Mouse (Mus musculus) ES-E14 (cell line): ENCODE results near the gene Dpf2. TPM values are rescaled to one million over a fixed set of nuclear protein-coding genes. Genes with fewer than 3 reads are reported as not detected.

ENCODE experiments used
- DNase-seq: peaks from one replicate; pipeline ENCODE4 v3.0.0-alpha.2; 2013; ENCODE audit warnings: low read depth, low spot score
- H3K27ac ChIP-seq: 2 replicates; pipeline ENCODE4 v1.5.1; 2012; ENCODE audit warnings: low read depth, mild to moderate bottlenecking, low read length, moderate library complexity, mixed read lengths; ENCODE audit not compliant: poor library complexity, insufficient read depth, severe bottlenecking
- H3K36me3 ChIP-seq: 2 replicates; pipeline ENCODE4 v1.6.1; 2012; ENCODE audit warnings: mild to moderate bottlenecking, low read length, moderate library complexity, mixed read lengths; ENCODE audit not compliant: control insufficient read depth, poor library complexity, insufficient read depth, severe bottlenecking
- H3K4me1 ChIP-seq, 2 experiments: fragments of 150-350 bp in 1 of 2; sonication (generic) in 1 of 2; 2 replicates each; pipeline ENCODE4 v1.6.1; 2012; ENCODE audit warnings: low read length in 2 of 2, mild to moderate bottlenecking in 1 of 2, mixed read lengths in 1 of 2; ENCODE audit not compliant: control insufficient read depth in 2 of 2, insufficient read depth in 2 of 2, poor library complexity in 1 of 2
- H3K4me3 ChIP-seq, 2 experiments: fragments of 150-350 bp in 1 of 2; sonication (generic) in 1 of 2; 2 replicates each; pipeline ENCODE4 v1.5.1; 2012; ENCODE audit warnings: low read length in 2 of 2, low read depth in 1 of 2, mild to moderate bottlenecking in 1 of 2, mixed read lengths in 1 of 2; ENCODE audit not compliant: insufficient read depth in 1 of 2, poor library complexity in 1 of 2, severe bottlenecking in 1 of 2
- H3K9ac ChIP-seq: 2 replicates; pipeline ENCODE4 v1.6.1; 2012; ENCODE audit warnings: low read depth, mild to moderate bottlenecking, low read length, mixed read lengths; ENCODE audit not compliant: poor library complexity, insufficient read depth, severe bottlenecking
- H3K9me3 ChIP-seq: fragments of 150-350 bp; sonication (generic); 2 replicates; pipeline ENCODE4 v1.6.1; 2012; ENCODE audit warnings: low read depth, mild to moderate bottlenecking, low read length; ENCODE audit not compliant: control insufficient read depth, insufficient read depth
- CHD2 ChIP-seq: IDR thresholded peaks from 2 replicates; pipeline ENCODE4 v1.6.1; 2014; ENCODE audit warnings: mild to moderate bottlenecking, low read depth, low read length, inconsistent platforms
- HCFC1 ChIP-seq: IDR thresholded peaks from 2 replicates; pipeline ENCODE4 v1.6.1; 2012; ENCODE audit warnings: low read length, inconsistent platforms, borderline replicate concordance; ENCODE audit not compliant: insufficient read depth
- MAFK ChIP-seq: IDR thresholded peaks from 2 replicates; pipeline ENCODE4 v1.6.1; 2014; ENCODE audit warnings: mild to moderate bottlenecking, low read depth, low read length, inconsistent platforms; ENCODE audit not compliant: insufficient read depth
- ZC3H11A ChIP-seq: IDR thresholded peaks from 2 replicates; pipeline ENCODE4 v1.6.1; 2012; ENCODE audit warnings: low read depth, mild to moderate bottlenecking, inconsistent platforms, low read length, borderline replicate concordance
- ZNF384 ChIP-seq: IDR thresholded peaks from 2 replicates; pipeline ENCODE4 v1.6.1; 2012; ENCODE audit warnings: low read depth, low read length, inconsistent platforms
- in situ Hi-C, 2 experiments: fragments of 600-800 bp; cut with MboI; formaldehyde crosslinking; loops; one replicate each; pipeline ENCODE4 v1.15.1; 2025; ENCODE audit warnings: low sequenced_read_pairs in 2 of 2, inconsistent platforms in 1 of 2; ENCODE audit not compliant: unreplicated experiment in 2 of 2
- total RNA-seq: library from RNA; depleted of rRNA; stranded (reverse); fragments of 300-350 nt; gene quantifications from 2 replicates; pipeline ENCODE4 v1.2.3, GENCODE M21; 2012

Gene Dpf2
- total RNA-seq, 1 experiment, result 37.9 TPM

DNA sequence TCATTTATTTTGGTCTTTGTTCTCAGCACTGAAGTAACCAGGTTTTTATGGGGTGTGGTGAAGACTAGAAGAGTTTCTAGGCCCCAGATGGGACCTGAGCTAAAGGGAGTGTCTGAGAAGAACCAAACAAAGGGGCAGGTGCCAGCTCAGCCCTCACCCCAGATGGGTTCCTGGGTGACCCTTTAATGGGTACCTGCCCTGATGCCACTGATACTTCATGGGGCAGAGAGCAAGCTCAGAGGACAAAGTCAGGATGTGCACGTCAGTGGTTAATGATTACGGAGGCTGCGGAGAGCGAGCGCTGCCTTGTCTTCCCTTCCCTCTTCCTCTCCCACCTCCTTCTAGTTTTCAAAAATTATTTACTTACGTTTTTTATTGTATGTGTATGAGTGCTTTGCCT lies 31.7 kb downstream of the Dpf2 start:
- TF ChIP-seq ZC3H11A, result no peak
- Histone ChIP-seq H3K9me3 (no peaks in the 10 kb centered on the region), H3K4me1 (peaks cover 2 to 11% of the 10 kb centered on the region in 2 experiments; a peak in 2 of 4 replicates), H3K36me3 (no peaks in the 10 kb centered on the region), H3K9ac (no peak overlapping the region), H3K27ac (no peak overlapping the region), H3K4me3 (no peak overlapping the region)
- in situ Hi-C loops, result no loop called here
- DNase-seq, result no peak

DNA sequence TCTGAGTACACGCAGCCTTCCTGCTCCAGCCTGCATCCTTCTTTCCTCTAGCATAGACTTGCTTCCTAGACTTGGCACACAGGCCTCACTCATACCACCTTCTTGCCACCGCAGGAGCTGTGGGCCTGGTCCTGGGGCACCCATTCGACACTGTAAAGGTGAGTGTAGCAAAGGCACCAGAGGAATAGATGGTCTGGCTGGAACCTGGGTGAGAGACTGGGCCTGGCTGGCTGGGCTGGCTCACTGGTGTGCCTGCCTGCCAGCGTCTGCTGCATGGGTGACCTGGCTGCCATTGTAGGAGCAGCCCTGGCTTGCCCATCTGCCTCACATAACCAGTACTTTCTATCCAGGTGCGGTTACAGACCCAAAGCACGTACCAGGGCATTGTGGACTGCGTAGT lies 33.1 kb downstream of the Dpf2 start:
- H3K9me3 ChIP-seq, result no peaks in the 10 kb centered on the region
- no peak for DNase-seq
- H3K4me1 ChIP-seq, result peaks cover 2 to 10% of the 10 kb centered on the region in 2 experiments; a peak in 2 of 4 replicates
- H3K36me3 ChIP-seq, result no peaks in the 10 kb centered on the region
- no peak overlapping the region for H3K9ac ChIP-seq
- H3K27ac ChIP-seq, result no peak overlapping the region
- no peak for TF ChIP-seq ZNF384
- TF ChIP-seq CHD2, result no peak
- no peak for TF ChIP-seq MAFK
- TF ChIP-seq HCFC1, result no peak
- no peak for TF ChIP-seq ZC3H11A
- H3K4me3 ChIP-seq, result no peak overlapping the region
- in situ Hi-C loops, result loop anchor here in 1 of 2 experiments (5.0 kb wide), 1 partner anchor 92 kb away; no protein-coding TSS in a partner anchor

DNA sequence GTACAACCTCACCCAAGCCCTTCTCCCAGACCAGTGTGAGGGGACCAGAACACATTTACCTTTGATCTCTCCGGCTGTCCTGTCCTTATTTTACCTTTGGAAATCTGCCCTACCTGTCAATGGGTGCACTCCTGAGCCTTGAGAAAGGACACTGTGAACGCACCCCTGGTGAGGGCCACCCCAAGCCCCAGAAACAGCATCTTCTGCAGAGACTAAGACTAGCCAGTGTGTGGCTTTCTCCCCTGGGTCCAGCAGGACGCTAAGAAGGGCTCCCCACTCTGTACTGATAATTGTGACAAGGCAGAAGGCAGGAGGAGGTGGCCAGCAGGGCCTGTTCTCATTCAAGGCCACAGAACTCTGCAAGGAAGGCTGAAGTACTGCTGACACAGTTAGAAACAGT lies 33.9 kb downstream of the Dpf2 start:
- peaks cover 2 to 5% of the 10 kb centered on the region in 2 experiments; a peak in 2 of 4 replicates for H3K4me1 ChIP-seq
- H3K36me3 ChIP-seq, result no peaks in the 10 kb centered on the region
- no peak overlapping the region for H3K27ac ChIP-seq
- in situ Hi-C loops, result loop anchor here in 1 of 2 experiments (5.0 kb wide), 1 partner anchor 92 kb away; no protein-coding TSS in a partner anchor
- H3K9ac ChIP-seq, result no peak overlapping the region
- H3K4me3 ChIP-seq, result no peak overlapping the region
- TF ChIP-seq ZC3H11A, result no peak
- TF ChIP-seq ZNF384, result no peak
- no peak for TF ChIP-seq HCFC1
- no peak for TF ChIP-seq MAFK
- no peak for TF ChIP-seq CHD2
- H3K9me3 ChIP-seq, result no peaks in the 10 kb centered on the region
- DNase-seq, result no peak

GRCm38 (mm10) chr19:5878362-5878722 lies 34.5 kb downstream of the Dpf2 start:
- no peak for DNase-seq
- Histone ChIP-seq H3K27ac (no peak overlapping the region; the same call in 1 of the 2 replicates), H3K4me3 (no peak overlapping the region), H3K4me1 (peaks cover 2 to 5% of the 10 kb centered on the region in 2 experiments; a peak in 2 of 4 replicates), H3K9me3 (no peaks in the 10 kb centered on the region), H3K9ac (0 out of 2 replicates have a peak overlapping the region, but pooled peaks have one; percentile 12), H3K36me3 (no peaks in the 10 kb centered on the region)
- in situ Hi-C loops, result loop anchor here in 1 of 2 experiments (5.0 kb wide), 1 partner anchor 91 kb away; no protein-coding TSS in a partner anchor
- no peak for TF ChIP-seq ZNF384
- no peak for TF ChIP-seq ZC3H11A
- no peak for TF ChIP-seq CHD2
